Mouse (Mus musculus) ovary, adult 18-20 months (tissue): Measurements from ENCODE around the gene Dnpep.

Source experiments
- DNase-seq: peaks from one replicate; pipeline ENCODE4 v3.0.0; 2022; ENCODE audit warnings: low spot score, mixed read lengths

Gene Dnpep

GRCm38 (mm10) chr1:75262969-75263951, 54.5 kb downstream of the Dnpep start:
- no peak for DNase-seq

DNA sequence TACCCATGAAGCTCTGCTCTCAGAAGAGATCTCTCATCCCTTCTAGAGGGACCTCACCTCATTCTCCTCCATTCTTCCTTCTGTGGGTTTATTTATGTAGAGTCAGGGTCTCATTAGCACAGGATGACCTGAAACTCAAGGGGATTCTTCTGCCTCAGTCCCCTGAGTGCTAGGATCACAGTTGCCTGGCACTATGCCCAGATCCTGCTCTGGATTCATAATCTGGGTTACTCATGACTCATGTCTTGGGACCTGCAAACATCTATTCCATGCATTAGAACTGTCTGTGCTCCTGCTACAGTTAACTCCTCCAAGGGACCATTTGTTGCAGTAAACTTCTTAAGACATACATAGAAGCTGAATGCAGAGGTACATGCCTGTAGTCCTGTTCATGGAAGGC, 56.5 kb downstream of the Dnpep start:
- DNase-seq: no peak
